Mouse (Mus musculus) intestine, embryonic 14.5 days (tissue): ENCODE measurements around the gene Magix. TPM values are rescaled to one million over a fixed set of nuclear protein-coding genes. Genes with fewer than 3 reads are reported as not detected.

Experiments
- ATAC-seq: fragments of 200-750 bp; cut with Nextera tagmentation; replicated peaks from 2 replicates; pipeline ENCODE4 v1.8.0; 2017; ENCODE audit warnings: low read depth, moderate number of reproducible peaks, moderate TSS enrichment, moderate library complexity; ENCODE audit not compliant: low FRiP score, low TSS enrichment
- DNase-seq: peaks from one replicate; pipeline ENCODE4 v3.0.0-alpha.2; 2018; ENCODE audit warnings: low spot score
- H3K27ac ChIP-seq: fragments of 300-500 bp; sonication (generic); 2 replicates; pipeline ENCODE4 v1.5.1; 2014; ENCODE audit warnings: low read depth, mild to moderate bottlenecking, control low read depth
- H3K27me3 ChIP-seq: fragments of 300-500 bp; sonication (generic); replicated peaks from 2 replicates; pipeline ENCODE4 v1.6.1; 2014; ENCODE audit warnings: low read length, control low read depth; ENCODE audit not compliant: control insufficient read depth, insufficient read depth
- H3K36me3 ChIP-seq: fragments of 300-500 bp; sonication (generic); 2 replicates; pipeline ENCODE4 v1.6.1; 2014; ENCODE audit warnings: low read length, control low read depth; ENCODE audit not compliant: control insufficient read depth, insufficient read depth
- H3K4me1 ChIP-seq: fragments of 300-500 bp; sonication (generic); replicated peaks from 2 replicates; pipeline ENCODE4 v1.6.1; 2014; ENCODE audit warnings: low read length, control low read depth, mixed read lengths; ENCODE audit not compliant: control insufficient read depth, insufficient read depth
- H3K4me2 ChIP-seq: fragments of 300-500 bp; sonication (generic); 2 replicates; pipeline ENCODE4 v1.6.1; 2014; ENCODE audit warnings: low read length
- H3K4me3 ChIP-seq: fragments of 300-500 bp; sonication (generic); 2 replicates; pipeline ENCODE4 v1.5.1; 2014; ENCODE audit warnings: low read depth, low read length, control low read depth, mixed read lengths
- H3K9ac ChIP-seq: fragments of 300-500 bp; sonication (generic); 2 replicates; pipeline ENCODE4 v1.6.1; 2014; ENCODE audit warnings: mild to moderate bottlenecking, low read length
- H3K9me3 ChIP-seq: fragments of 300-500 bp; sonication (generic); 2 replicates; pipeline ENCODE4 v1.6.1; 2016; ENCODE audit warnings: low read length, control low read depth; ENCODE audit not compliant: control insufficient read depth
- WGBS: fragments of 180-500 bp; shearing (Covaris S2); extraction: QIAGEN DNeasy Blood & Tissue Kit; methylation state at CpG from one replicate; pipeline ENCODE4 v1.1.7; 2014; 5-methylcytosine and 5-hydroxymethylcytosine counted together
- polyA plus RNA-seq: library from polyadenylated mRNA; unstranded; fragments of >200 nt; fragmentation: Nextera tagmentation; extraction: Ambion mirVana; gene quantifications from 2 replicates; pipeline ENCODE4 v1.2.1, GENCODE M21; 2014

Magix gene
- polyA plus RNA-seq, 1 experiment from 2014 or later = 0.57 TPM

DNA sequence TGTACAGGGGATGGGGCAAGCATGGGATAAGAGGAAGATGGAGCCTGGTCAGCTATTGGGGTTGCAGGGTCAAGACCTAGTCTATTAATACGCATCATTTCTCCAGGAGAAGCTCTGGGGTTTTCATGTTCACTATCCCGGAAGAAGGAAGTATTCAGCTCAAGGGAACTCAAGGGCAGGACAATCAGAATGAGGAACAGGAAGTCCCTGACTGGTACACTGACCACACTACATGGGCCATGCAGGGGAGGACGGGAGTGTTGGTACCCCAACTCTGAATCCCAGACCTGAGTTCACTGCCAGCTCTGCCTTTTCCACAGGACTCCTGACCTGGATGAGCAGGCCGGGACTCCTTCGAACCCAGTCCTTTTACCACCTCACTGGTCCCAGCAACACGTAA, 48.5 kb downstream of the Magix start:
- H3K4me3 ChIP-seq = no peak overlapping the region
- DNase-seq (no peak), ATAC-seq (no peak)
- H3K4me1 ChIP-seq = no peaks in the 10 kb centered on the region
- no peaks in the 10 kb centered on the region for H3K27me3 ChIP-seq
- no peaks in the 10 kb centered on the region for H3K9me3 ChIP-seq
- 82% methylated on average over 6 of the region's 6 CpGs for WGBS
- H3K4me2 ChIP-seq = no peak overlapping the region
- no peak overlapping the region for H3K27ac ChIP-seq
- no peak overlapping the region for H3K9ac ChIP-seq
- H3K36me3 ChIP-seq = no peaks in the 10 kb centered on the region

Other genes starting within 250 kb of the Magix start
- gene Foxp3, start 107.6 kb downstream of the Magix start, polyA plus RNA-seq = 0.05 TPM in 1 of 2 replicates, not detected in the other
- gene Ppp1r3f, start 107.0 kb downstream of the Magix start, polyA plus RNA-seq = 1.4 and 2.2 TPM in 2 replicates
- 28.0 and 29.7 TPM in 2 replicates for gene Ccdc22, start 75.7 kb downstream of the Magix start, polyA plus RNA-seq
- 0.04 TPM in 1 of 2 replicates, not detected in the other for gene Cacna1f, start 74.2 kb downstream of the Magix start, polyA plus RNA-seq
- gene Syp, start 42.8 kb downstream of the Magix start, polyA plus RNA-seq = 3.1 and 3.9 TPM in 2 replicates
- 6.5 and 8.2 TPM in 2 replicates for gene Prickle3, start 24.0 kb downstream of the Magix start, polyA plus RNA-seq
- gene Plp2, start 9.9 kb downstream of the Magix start, polyA plus RNA-seq = 238 TPM in 2 replicates
- gene Gpkow, start 15.9 kb upstream of the Magix start, polyA plus RNA-seq = 33.6 and 38.0 TPM in 2 replicates
- 21.5 and 24.9 TPM in 2 replicates for gene Wdr45, start 33.1 kb upstream of the Magix start, polyA plus RNA-seq
- gene Gm45208, start 41.0 kb upstream of the Magix start, polyA plus RNA-seq = 0.42 TPM in 1 of 2 replicates, not detected in the other
- gene Praf2, start 47.2 kb upstream of the Magix start, polyA plus RNA-seq = 81.0 and 81.1 TPM in 2 replicates
- 14.1 and 15.4 TPM in 2 replicates for gene Ccdc120, start 69.7 kb upstream of the Magix start, polyA plus RNA-seq
- 18.5 and 19.7 TPM in 2 replicates for gene Tfe3, start 81.3 kb upstream of the Magix start, polyA plus RNA-seq
- 31.3 and 35.8 TPM in 2 replicates for gene Gripap1, start 108.5 kb upstream of the Magix start, polyA plus RNA-seq
- 1.6 and 2.2 TPM in 2 replicates for gene Kcnd1, start 141.0 kb upstream of the Magix start, polyA plus RNA-seq
- 30.4 and 32.1 TPM in 2 replicates for gene Otud5, start 160.1 kb upstream of the Magix start, polyA plus RNA-seq
- 5.8 and 7.5 TPM in 2 replicates for gene Pim2, start 197.0 kb upstream of the Magix start, polyA plus RNA-seq
- gene Slc35a2, start 202.8 kb upstream of the Magix start, polyA plus RNA-seq = 12.3 and 12.6 TPM in 2 replicates
- 90.5 and 99.5 TPM in 2 replicates for gene Pqbp1, start 218.0 kb upstream of the Magix start, polyA plus RNA-seq
- 150 and 157 TPM in 2 replicates for gene Timm17b, start 218.1 kb upstream of the Magix start, polyA plus RNA-seq
- not detected in 2 replicates for gene Gm10491, start 226.6 kb upstream of the Magix start, polyA plus RNA-seq
- gene Gm10490, start 228.3 kb upstream of the Magix start, polyA plus RNA-seq = not detected in 2 replicates
- gene Pcsk1n, start 238.6 kb upstream of the Magix start, polyA plus RNA-seq = 10.1 and 13.8 TPM in 2 replicates
- gene Eras, start 247.4 kb upstream of the Magix start, polyA plus RNA-seq = not detected in 2 replicates